Mouse (Mus musculus) hindbrain, embryonic 16.5 days (tissue): ENCODE measurements around the gene Ift43. TPM values are rescaled to one million over a fixed set of nuclear protein-coding genes. Genes with fewer than 3 reads are reported as not detected.

Experiments used
- ATAC-seq: fragments of 200-750 bp; cut with Nextera tagmentation; 2 replicates; pipeline ENCODE4 v1.8.0; 2017; ENCODE audit warnings: moderate TSS enrichment, moderate library complexity
- H3K27ac ChIP-seq: fragments of 300-500 bp; sonication (generic); 2 replicates; pipeline ENCODE4 v1.5.1; 2014; ENCODE audit warnings: low read depth, mild to moderate bottlenecking, control low read depth, low read length, moderate library complexity
- H3K27me3 ChIP-seq: fragments of 300-500 bp; sonication (generic); replicated peaks from 2 replicates; pipeline ENCODE4 v1.6.1; 2014; ENCODE audit warnings: low read length; ENCODE audit not compliant: control insufficient read depth, insufficient read depth
- H3K36me3 ChIP-seq: fragments of 300-500 bp; sonication (generic); 2 replicates; pipeline ENCODE4 v1.6.1; 2014; ENCODE audit warnings: mild to moderate bottlenecking, low read length, moderate library complexity, mixed read lengths; ENCODE audit not compliant: control insufficient read depth, insufficient read depth
- H3K4me1 ChIP-seq: fragments of 300-500 bp; sonication (generic); 2 replicates; pipeline ENCODE4 v1.6.1; 2014; ENCODE audit warnings: low read depth, low read length; ENCODE audit not compliant: control insufficient read depth, insufficient read depth
- H3K4me2 ChIP-seq: fragments of 300-500 bp; sonication (generic); 2 replicates; pipeline ENCODE4 v1.6.1; 2014; ENCODE audit warnings: mild to moderate bottlenecking, low read length, control low read depth, moderate library complexity
- H3K4me3 ChIP-seq: fragments of 300-500 bp; sonication (generic); 2 replicates; pipeline ENCODE4 v1.5.1; 2014; ENCODE audit warnings: mild to moderate bottlenecking, low read length, control low read depth, moderate library complexity
- H3K9ac ChIP-seq: fragments of 300-500 bp; sonication (generic); 2 replicates; pipeline ENCODE4 v1.6.1; 2014; ENCODE audit warnings: low read depth, mild to moderate bottlenecking, control low read depth, low read length, moderate library complexity
- H3K9me3 ChIP-seq: fragments of 300-500 bp; sonication (generic); 2 replicates; pipeline ENCODE4 v1.6.1; 2014; ENCODE audit warnings: mild to moderate bottlenecking, low read length, moderate library complexity; ENCODE audit not compliant: control insufficient read depth
- whole genome bisulfite sequencing: fragments of 180-500 bp; shearing (Covaris S2); extraction: QIAGEN DNeasy Blood & Tissue Kit; methylation state at CpG from one replicate; pipeline ENCODE4 v1.1.7; 2014; 5-methylcytosine and 5-hydroxymethylcytosine counted together
- polyA plus RNA-seq: library from polyadenylated mRNA; unstranded; fragments of >200 nt; fragmentation: Nextera tagmentation; extraction: Ambion mirVana; gene quantifications from 2 replicates; pipeline ENCODE4 v1.2.1, GENCODE M21; 2015

Gene Ift43
- polyA plus RNA-seq, 1 experiment from 2014 or later, result 43.0 TPM

DNA sequence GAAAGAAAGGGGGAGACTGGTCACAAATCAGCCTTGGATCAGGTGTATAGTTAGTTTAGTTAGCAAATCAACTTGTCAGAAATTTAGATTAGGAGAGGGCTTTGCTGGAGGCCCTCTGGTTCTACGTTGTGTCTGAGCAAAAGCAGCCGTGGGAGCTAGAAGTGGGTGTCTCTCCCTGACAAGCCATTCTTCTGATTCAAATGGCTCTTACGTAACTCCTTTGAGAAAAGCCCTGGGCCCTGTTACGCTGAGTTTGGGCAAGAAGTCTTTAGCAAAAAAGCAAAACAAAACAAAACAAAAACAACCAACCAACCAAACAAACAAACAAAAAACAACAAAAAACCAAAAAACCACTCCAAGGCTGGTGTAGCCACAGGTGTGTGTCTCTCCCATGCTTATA, 8.4 kb downstream of the Ift43 start:
- H3K4me2 ChIP-seq, result no peak overlapping the region
- WGBS, result 73% methylated on average over 4 of the region's 4 CpGs
- H3K4me1 ChIP-seq, result no peaks in the 10 kb centered on the region
- no peak overlapping the region for H3K27ac ChIP-seq
- H3K4me3 ChIP-seq, result no peak overlapping the region
- 0 out of 2 replicates have a peak, but pooled peaks cover 5% of the 10 kb centered on the region for H3K36me3 ChIP-seq
- no peaks in the 10 kb centered on the region for H3K27me3 ChIP-seq
- no peak for ATAC-seq
- no peaks in the 10 kb centered on the region for H3K9me3 ChIP-seq
- no peak overlapping the region for H3K9ac ChIP-seq

DNA sequence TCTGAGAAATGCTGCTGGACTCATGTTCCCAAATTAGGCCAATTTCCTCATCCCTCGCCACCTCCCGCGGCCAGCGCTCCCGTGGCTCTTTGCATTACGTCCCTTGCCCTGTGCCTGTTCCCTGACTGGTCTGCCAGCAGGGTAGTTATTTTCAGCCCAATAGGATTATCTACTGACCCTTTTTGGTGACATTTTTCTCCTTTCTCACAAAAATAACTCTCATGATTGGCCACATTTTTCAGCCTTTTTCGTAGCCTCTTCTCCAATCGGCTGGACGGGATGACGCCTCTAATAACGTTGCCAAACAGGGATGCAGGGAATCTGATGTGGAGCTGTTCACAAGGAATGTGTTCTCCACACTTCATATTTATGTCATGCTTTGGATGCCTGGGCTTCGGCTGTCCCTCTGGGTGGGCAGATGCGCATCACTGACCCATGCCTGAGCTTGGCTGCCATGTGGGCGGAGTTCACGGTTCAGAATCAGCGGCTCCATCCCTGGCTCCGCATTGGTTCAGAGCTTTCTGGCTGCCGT, 9.3 kb downstream of the Ift43 start:
- ATAC-seq, result no peak

DNA sequence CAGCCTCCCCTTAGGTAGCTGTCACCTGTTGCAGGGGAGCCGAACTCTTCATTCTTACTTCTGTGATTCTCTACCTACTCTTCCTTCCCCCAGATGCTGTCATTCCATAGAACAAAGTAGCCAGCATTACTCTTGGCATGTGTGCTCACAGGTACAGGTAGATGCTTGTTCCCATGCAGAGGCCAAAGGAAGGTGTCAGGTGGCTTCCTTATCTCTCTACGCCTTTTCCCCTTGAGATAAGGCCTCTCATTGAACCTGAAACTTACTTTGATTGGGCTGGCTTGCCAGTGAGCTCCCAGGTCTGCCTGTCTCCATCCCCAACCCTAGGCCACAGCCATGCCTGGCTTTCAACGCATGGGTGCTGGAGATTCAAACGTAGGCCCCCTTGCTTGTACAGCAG, 11.7 kb downstream of the Ift43 start:
- Histone ChIP-seq H3K4me2 (no peak overlapping the region), H3K4me1 (no peaks in the 10 kb centered on the region), H3K9me3 (no peaks in the 10 kb centered on the region), H3K27ac (no peak overlapping the region), H3K9ac (no peak overlapping the region), H3K4me3 (no peak overlapping the region), H3K36me3 (0 out of 2 replicates have a peak, but pooled peaks cover 2% of the 10 kb centered on the region), H3K27me3 (no peaks in the 10 kb centered on the region)
- 94% methylated on average over 4 of the region's 4 CpGs for WGBS
- no peak for ATAC-seq

More for the DNA sequence above, 9.3 kb downstream of the Ift43 start:
- no peaks in the 10 kb centered on the region for H3K27me3 ChIP-seq
- no peak overlapping the region for H3K4me3 ChIP-seq
- no peak overlapping the region for H3K4me2 ChIP-seq
- 51% methylated on average over 18 of the region's 18 CpGs for WGBS
- 0 out of 2 replicates have a peak, but pooled peaks cover 5% of the 10 kb centered on the region for H3K36me3 ChIP-seq
- H3K9me3 ChIP-seq, result no peaks in the 10 kb centered on the region
- H3K9ac ChIP-seq, result no peak overlapping the region
- no peaks in the 10 kb centered on the region for H3K4me1 ChIP-seq
- no peak overlapping the region for H3K27ac ChIP-seq

DNA sequence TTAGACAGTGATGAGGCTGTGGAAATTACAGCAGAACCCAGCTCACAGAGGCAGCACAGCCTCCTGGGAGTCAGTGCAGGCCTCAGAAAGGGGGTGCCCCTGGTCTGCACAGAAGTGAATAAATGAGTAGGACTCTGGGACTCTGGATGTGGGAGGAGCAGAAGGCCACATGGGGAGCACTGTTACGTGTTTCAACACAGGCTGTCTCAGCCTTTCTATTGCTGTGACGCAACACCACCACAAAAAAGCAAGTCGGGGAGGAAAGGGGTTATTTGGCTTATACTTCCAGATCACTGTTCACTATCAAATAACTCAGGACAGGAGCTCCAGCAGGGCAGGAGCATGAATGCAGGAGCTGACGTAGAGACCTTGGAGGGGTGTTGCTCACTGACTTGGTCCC, 13.5 kb downstream of the Ift43 start:
- H3K9me3 ChIP-seq, result no peaks in the 10 kb centered on the region
- H3K27ac ChIP-seq, result no peak overlapping the region
- H3K4me1 ChIP-seq, result no peaks in the 10 kb centered on the region
- no peak overlapping the region for H3K9ac ChIP-seq
- WGBS, result 92% methylated on average over 4 of the region's 4 CpGs
- no peaks in the 10 kb centered on the region for H3K36me3 ChIP-seq
- H3K4me3 ChIP-seq, result no peak overlapping the region
- H3K4me2 ChIP-seq, result no peak overlapping the region
- no peaks in the 10 kb centered on the region for H3K27me3 ChIP-seq
- ATAC-seq, result no peak

DNA sequence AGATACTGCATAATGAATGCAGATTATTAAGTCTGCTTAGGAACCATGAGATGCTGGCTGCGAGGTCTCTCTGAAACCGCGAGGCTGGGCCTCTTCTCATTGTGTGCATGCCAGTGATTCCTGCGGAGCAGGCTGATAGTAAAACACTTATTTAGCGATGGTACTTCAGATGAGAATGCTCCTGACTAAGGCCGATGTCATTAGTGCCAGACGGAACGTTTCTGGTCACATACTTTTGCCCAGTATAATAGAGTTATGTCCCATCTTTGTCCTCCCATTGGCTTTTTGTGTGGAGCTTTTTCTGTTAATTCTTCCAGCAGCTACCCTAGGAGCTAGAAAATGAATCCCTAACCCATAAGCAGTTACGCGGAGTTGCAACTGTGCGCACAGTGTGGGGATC, 15.4 kb downstream of the Ift43 start:
- Histone ChIP-seq H3K9ac (no peak overlapping the region), H3K27me3 (no peaks in the 10 kb centered on the region), H3K27ac (no peak overlapping the region), H3K4me2 (no peak overlapping the region), H3K36me3 (no peaks in the 10 kb centered on the region), H3K9me3 (no peaks in the 10 kb centered on the region), H3K4me3 (no peak overlapping the region), H3K4me1 (no peaks in the 10 kb centered on the region)
- no peak for ATAC-seq
- WGBS, result 66% methylated on average over 11 of the region's 11 CpGs

DNA sequence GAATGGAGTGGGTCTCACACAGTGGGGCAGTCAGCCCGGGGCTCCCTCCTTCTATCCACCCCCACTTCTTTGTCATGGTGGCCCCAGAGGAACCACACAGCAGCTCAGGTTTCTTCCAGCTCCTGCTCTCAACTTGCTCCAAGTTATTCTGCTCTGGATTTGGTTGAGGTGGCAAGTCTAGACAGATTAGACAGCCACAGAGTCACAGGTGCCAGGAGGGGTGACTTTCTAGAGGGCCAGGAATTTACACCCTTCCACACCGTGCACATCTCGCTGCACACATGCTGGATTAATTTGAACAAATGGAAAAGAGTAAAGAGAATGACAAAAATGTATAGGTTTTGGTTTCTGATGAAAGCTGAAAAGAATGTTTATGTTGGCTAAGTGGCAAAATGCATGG, 18.4 kb downstream of the Ift43 start:
- Histone ChIP-seq H3K9me3 (no peaks in the 10 kb centered on the region), H3K4me2 (no peak overlapping the region), H3K36me3 (no peaks in the 10 kb centered on the region), H3K27ac (no peak overlapping the region), H3K27me3 (no peaks in the 10 kb centered on the region), H3K4me3 (no peak overlapping the region), H3K4me1 (peaks cover 14% of the 10 kb centered on the region), H3K9ac (no peak overlapping the region)
- no peak for ATAC-seq
- 89% methylated on average over 3 of the region's 3 CpGs for WGBS

DNA sequence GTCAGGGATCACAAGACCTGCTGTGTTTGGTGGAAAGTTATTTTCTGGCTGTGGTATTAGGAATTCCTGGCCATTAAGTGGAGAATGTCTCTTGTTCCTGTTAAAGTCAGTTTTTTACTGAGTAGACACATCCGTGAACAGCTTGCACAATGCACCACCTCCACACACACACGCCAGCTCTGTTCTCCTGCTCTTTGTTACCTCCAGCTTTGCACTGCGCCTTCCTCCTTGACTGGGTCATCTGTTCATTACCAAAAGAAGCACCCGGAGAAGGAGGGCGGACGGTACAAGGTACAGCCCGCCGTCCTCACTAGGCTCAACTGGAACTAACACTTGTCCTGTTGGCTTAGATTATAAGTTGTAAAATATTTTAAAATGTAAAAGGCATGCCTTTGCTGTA, 20.3 kb downstream of the Ift43 start:
- no peak overlapping the region for H3K4me3 ChIP-seq
- H3K27ac ChIP-seq, result no peak overlapping the region
- peaks cover 14% of the 10 kb centered on the region for H3K4me1 ChIP-seq
- no peak for ATAC-seq
- no peak overlapping the region for H3K9ac ChIP-seq
- no peaks in the 10 kb centered on the region for H3K9me3 ChIP-seq
- H3K27me3 ChIP-seq, result no peaks in the 10 kb centered on the region
- no peaks in the 10 kb centered on the region for H3K36me3 ChIP-seq
- WGBS, result 79% methylated on average over 8 of the region's 8 CpGs
- H3K4me2 ChIP-seq, result no peak overlapping the region

DNA sequence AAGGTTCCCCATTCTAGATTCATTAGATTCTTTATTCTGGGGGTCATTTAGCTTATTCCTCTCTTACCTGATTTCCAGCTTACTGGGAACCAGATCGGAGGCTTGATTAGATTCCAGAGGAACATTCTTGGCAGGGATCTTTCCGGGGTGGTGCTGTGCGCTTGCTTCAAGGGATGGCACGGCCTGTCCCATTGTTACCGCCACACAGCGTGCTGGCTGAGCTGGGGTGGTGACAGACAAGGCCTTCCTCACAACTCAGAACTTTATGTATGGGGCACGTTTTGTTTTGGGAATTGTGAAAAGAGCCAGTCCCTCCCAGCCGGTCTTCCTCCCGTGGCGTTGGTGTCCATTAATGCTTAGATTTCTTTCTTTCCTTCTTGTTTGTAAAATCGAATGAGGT, 21.1 kb downstream of the Ift43 start:
- Histone ChIP-seq H3K4me1 (peaks cover 14% of the 10 kb centered on the region), H3K27ac (no peak overlapping the region), H3K27me3 (no peaks in the 10 kb centered on the region), H3K4me2 (no peak overlapping the region), H3K9ac (no peak overlapping the region), H3K9me3 (no peaks in the 10 kb centered on the region), H3K4me3 (no peak overlapping the region), H3K36me3 (no peaks in the 10 kb centered on the region)
- no peak for ATAC-seq
- 26% methylated on average over 11 of the region's 11 CpGs for WGBS

DNA sequence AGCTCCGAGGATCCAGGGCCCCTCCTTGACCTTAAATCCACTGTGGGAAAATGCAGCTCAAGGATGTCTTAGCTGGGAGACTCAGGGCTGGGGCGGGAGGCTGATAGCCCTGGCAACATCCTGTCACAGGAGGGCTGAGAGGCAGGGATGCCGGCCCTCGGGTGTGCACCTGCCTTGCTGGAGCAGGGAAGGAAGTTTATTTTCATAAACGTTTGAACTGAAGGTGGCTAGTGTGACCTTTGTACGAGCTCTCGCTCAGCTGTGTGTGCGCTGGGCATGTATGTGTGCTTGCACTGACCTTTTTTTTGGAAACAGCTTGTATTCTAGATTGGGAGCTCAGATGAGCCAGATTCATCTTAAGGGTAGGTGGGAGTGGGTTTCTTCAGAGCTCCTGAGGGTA, 21.5 kb downstream of the Ift43 start:
- H3K27ac ChIP-seq, result no peak overlapping the region
- H3K36me3 ChIP-seq, result no peaks in the 10 kb centered on the region
- H3K4me3 ChIP-seq, result no peak overlapping the region
- H3K9ac ChIP-seq, result no peak overlapping the region
- H3K27me3 ChIP-seq, result no peaks in the 10 kb centered on the region
- 44% methylated on average over 8 of the region's 8 CpGs for WGBS
- no peaks in the 10 kb centered on the region for H3K9me3 ChIP-seq
- H3K4me1 ChIP-seq, result peaks cover 14% of the 10 kb centered on the region
- 0 out of 2 replicates have a peak, but pooled peaks have one; percentile 12 for ATAC-seq
- no peak overlapping the region for H3K4me2 ChIP-seq

DNA sequence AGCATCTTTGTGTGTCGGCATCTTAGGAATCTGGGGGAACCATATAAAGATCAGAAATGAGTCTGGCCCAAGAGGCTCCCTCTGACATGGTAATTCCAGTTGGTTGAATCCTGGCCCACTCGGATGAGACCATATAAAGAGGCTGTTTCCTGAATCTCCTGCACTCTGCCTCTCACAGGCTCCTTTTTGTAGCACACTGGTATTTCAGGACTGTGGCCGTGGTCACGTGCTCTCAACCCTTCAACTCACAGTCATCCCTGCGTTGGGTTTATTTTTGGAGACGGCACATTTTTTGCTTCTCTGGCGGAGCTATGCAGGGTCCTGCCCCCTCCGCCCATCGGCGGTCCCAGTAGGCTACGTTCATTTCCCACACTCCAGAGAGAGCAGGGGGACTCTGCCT, 22.0 kb downstream of the Ift43 start:
- no peaks in the 10 kb centered on the region for H3K9me3 ChIP-seq
- H3K36me3 ChIP-seq, result no peaks in the 10 kb centered on the region
- no peaks in the 10 kb centered on the region for H3K27me3 ChIP-seq
- H3K4me3 ChIP-seq, result no peak overlapping the region
- peaks cover 14% of the 10 kb centered on the region for H3K4me1 ChIP-seq
- no peak for ATAC-seq
- no peak overlapping the region for H3K4me2 ChIP-seq
- 74% methylated on average over 11 of the region's 11 CpGs for WGBS
- H3K9ac ChIP-seq, result no peak overlapping the region
- no peak overlapping the region for H3K27ac ChIP-seq
